Mouse (Mus musculus) granulocyte monocyte progenitor cell, adult 5-6 weeks (primary cell): ENCODE measurements around the gene Fam20b. TPM values are rescaled to one million over a fixed set of nuclear protein-coding genes. Genes with fewer than 3 reads are reported as not detected.
A peak's percentile ranks its signal among the peaks of the same experiment; 100 is the strongest.

Experiments used
- ATAC-seq: replicated peaks from 2 replicates; pipeline ENCODE4 v1.8.0; 2016; ENCODE audit warnings: mild to moderate bottlenecking, moderate TSS enrichment, inconsistent platforms; ENCODE audit not compliant: poor library complexity, severe bottlenecking
- total RNA-seq, 2 experiments: library from RNA; stranded (forward) in 1 of 2; stranded (reverse) in 1 of 2; fragments of 200-712, 200-1000 nt in 1 of 2; fragments of >200 nt in 1 of 2; fragmentation: Nextera tagmentation in 1 of 2; gene quantifications; 2 replicates each; pipeline ENCODE4 v1.2.3; 2014 to 2017

The Fam20b gene
- total RNA-seq (2014; fragmentation: Nextera tagmentation) (18.6 and 30.9 TPM in 2 replicates), total RNA-seq (2017) (44.5 and 47.2 TPM in 2 replicates)

DNA sequence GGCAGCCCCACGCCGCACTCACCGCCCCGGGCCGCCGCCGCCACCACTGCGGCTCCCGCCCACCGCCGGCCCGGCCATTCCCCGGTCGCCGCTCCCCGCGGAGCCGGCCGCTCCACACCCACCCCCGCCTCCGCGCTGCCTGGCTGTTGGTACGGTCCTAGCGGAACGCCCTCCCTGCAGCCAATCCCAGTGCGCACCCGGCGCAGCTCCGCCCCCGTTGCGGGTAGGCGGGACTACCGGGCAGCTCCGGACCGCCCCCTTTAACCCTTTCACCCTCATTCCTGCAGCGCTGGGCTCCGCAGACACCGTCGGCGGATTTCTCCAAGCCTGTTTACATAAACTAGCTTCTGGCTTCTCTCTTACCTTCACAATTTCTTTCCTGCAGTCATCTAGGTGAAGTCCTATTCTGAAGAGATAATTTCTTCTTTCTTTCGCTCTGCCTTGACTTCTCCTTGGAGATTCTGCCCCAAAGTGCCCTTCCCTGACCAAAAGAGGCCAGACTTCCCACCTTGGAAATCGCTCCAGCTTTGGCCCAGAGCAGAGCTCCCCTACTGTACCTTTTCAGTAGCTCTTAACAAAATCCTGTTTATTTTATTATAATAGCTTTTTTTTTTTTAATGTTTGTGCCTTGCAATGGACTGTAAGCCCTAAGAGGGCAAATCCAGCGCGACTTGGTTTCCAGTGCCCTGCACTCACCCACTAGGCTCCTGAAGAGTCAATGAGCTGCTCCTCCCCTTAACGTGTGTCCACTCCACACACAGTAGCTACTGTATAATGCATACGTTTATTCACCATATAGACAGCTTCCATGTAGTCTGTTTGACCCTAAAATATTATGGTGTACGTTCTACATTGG is at the start of gene Fam20b:
TSS of gene Fam20b (minus strand) at position 137 of the 856 bp plus-strand sequence.
- ATAC-seq: peak; percentile 92

DNA sequence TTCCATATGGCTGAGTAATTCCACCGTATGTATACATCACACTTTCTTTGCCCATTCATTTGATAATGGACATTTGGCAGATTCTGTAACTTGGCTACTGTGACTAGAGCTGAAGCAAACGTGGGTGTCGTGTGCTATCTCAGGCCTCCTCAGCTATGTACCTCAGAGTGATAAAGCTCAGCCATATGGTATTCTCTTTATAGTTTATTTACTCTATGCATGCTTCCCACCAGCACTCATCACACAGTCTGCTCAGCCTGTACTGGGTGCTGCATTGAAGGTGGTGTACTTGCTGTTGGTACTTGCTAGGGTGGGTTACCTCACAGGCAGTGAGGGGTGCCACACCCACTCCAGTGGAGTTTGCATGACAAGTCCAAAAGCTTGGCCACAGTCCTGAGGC is 46.4 kb upstream of the Fam20b start:
- ATAC-seq: no peak

DNA sequence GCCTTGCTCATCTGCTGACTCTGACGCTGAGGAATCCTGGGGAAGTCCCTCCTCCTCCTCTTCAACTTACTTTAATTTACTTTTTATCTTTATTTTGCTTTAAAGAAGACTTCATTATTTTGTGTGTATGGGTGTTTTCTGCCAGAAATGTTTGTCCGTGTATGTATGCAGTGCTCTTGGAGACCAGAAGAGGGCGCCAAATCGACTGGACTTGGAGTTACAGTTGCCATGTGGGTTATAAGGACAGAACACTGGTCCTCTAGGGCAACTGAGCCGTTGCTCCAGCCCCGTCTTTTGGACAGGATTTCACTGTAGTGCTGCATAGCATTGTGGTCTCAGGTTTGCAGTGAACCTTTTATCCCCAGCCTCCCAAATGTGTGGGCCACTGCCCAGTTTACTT is 45.7 kb upstream of the Fam20b start:
- no peak for ATAC-seq

DNA sequence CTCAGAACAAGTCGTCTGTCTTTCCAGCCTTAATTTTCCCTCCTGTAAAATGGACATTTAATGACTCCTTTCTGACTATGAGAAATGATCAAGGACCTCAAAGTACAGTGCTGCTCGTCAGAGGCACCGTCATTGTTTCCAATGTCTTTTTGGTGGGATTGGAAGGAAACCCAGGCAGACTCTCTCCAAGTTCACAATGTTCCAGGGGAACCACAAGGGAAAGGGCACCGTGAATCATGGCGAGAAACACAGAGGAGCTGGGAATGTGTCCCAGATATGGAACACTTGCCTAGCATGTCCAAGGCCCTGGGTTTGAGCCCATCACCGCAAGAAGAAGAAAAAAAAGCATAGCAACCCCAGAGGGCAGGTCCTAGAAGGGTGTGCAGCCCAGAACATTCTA is 44.4 kb upstream of the Fam20b start:
- no peak for ATAC-seq

- no peak for ATAC-seq
Measured at GRCm38 (mm10) chr1:156761430-156761801, 42.5 kb upstream of the Fam20b start.

- no peak for ATAC-seq
Measured at GRCm38 (mm10) chr1:156760549-156761429, 41.9 kb upstream of the Fam20b start.

GRCm38 (mm10) chr1:156758326-156758725 is 39.4 kb upstream of the Fam20b start:
- no peak for ATAC-seq

- peak; percentile 72 for ATAC-seq
Measured at GRCm38 (mm10) chr1:156754608-156755413, 35.9 kb upstream of the Fam20b start.

GRCm38 (mm10) chr1:156752990-156753389 is 34.1 kb upstream of the Fam20b start:
- ATAC-seq: 0 out of 2 replicates have a peak, but pooled peaks have one; percentile 29

GRCm38 (mm10) chr1:156752020-156752724 is 33.3 kb upstream of the Fam20b start:
- ATAC-seq: peak; percentile 71

DNA sequence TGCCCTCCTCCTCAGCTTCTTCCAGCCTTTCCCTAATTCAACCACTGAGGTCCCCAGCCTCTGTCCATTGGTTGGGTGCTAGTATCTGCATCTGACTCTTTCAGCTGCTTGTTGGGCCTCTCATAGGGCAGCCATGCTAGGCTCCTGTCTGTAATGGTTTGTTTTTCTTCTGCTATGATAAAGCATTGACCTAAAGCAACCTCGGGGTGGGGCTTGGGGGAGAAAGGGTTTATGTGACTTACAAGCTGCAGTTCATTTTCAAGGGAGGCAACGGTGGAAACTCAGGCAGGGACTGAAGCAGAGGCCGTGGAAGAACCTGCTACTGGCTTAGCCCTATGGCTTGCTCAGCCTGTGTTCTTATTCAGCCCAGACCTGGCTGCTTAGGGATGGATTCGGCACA is 31.4 kb upstream of the Fam20b start:
- ATAC-seq: no peak

DNA sequence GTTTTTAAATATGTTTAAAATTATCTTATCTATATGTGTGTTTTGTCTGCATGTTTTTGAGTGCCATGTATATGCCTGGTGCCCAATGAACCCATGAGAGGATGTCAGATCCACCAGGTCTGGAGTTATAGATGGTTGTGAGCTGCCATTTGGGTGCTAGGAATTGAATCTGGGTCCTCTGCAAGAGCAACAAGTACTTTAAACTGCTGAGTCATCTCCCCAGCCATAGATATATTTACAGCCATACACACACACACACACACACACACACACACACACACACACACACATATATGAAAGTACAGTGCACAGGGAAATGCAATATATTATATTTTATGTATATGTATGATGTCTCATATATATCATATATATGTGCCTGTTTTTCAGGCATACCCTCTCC is 30.2 kb upstream of the Fam20b start:
- ATAC-seq: no peak

- no peak for ATAC-seq
Measured at GRCm38 (mm10) chr1:156748435-156749005, 29.6 kb upstream of the Fam20b start.

DNA sequence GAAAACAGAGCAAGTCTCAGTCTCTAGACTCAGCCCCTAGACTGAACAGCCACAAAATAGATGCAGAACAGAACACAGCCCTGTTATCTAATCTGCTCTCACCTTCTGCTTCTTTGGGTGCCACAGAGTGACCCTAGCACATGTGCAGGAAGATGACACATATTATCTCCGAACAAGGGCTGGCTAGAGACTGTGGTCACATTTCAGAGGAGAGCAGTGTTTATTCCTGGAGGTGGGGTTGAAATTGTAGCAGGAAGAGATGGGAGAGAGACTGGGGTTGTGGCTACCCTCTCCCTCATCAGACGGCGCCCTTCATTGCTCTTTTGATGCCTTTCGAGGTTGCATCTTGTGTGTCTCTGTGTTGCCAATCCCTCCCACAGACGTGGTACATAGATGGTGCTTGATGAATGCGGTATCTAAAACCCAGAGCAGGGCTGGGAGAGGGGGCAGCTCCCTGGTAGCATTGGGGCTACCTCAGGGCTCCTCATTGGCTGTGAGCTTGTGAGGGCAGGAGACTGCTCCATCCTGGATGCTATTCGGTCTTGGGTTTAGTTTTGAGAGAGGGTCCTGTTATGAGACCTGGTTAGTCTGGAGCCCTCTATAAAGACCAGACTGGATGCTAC is 26.4 kb upstream of the Fam20b start:
- no peak for ATAC-seq

GRCm38 (mm10) chr1:156741482-156742411 is 22.9 kb upstream of the Fam20b start:
- ATAC-seq: peak; percentile 85

- no peak for ATAC-seq
Measured at GRCm38 (mm10) chr1:156735788-156736187, 16.9 kb upstream of the Fam20b start.

DNA sequence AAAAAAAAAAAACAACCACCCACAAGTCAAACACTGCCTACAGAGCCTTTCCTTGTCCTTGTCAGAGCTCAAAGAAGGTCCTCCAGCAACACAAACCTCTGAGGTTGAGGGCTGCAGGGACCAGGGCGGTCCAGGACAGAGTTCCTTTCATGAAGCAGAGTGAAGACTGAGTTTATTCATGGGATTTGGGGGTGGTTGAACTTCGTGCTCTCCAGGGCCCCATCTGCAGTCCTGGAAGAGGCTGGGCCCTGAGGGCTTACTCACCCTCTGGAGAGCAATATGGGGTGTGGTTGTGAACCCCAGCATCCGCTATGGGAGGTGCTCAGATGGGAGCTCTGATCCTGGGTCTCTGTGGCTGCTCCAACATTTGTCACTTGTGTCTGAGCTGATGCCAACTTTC is 15.1 kb upstream of the Fam20b start:
- ATAC-seq: no peak

- ATAC-seq: no peak
Measured at GRCm38 (mm10) chr1:156733559-156733958, 14.7 kb upstream of the Fam20b start.
